Mouse (Mus musculus) kidney, postnatal 36 days (tissue): ENCODE data around the gene Olfr1023.

Experiments used
- DNase-seq, 2 experiments: peaks; one replicate each; pipeline ENCODE4 v3.0.0; 2021 to 2022; ENCODE audit warnings: mixed read lengths in 2 of 2

Gene Olfr1023

DNA sequence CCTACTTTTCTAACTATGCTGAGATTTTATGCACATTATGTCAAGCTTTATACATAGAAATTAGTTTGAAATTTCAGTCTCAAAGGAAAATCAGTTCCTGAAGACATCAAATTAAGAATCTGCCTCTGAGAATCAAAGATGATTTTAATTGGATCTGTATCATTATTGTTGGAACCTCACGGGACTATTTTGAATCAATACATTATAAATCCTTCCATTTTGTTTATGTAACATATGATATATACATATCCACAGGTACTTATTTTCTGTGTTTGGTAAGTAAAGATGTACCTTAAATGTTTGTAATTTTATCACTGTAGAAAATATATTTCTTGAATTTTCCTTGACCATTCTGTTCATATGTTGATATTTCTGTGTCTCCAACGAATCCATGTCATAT, at the start of gene Olfr1023:
Gene Olfr1023, plus strand, starts transcription at position 301 of the 400 bp plus-strand sequence.
- no peak for DNase-seq

GRCm38 (mm10) chr2:85845383-85845782, 40.1 kb upstream of the Olfr1023 start, which contains the start of gene Olfr1019:
Gene Olfr1019 (minus strand): TSS chr2:85845483.
- no peak for DNase-seq

GRCm38 (mm10) chr2:85846730-85847129, 38.7 kb upstream of the Olfr1023 start, which contains the start of gene Olfr1020:
Gene Olfr1020 (plus strand): TSS chr2:85847030.
- DNase-seq: no peak

GRCm38 (mm10) chr2:85868294-85868693, 17.1 kb upstream of the Olfr1023 start, which contains the start of gene Olfr1022:
Gene Olfr1022 (plus strand): TSS chr2:85868594.
- no peak for DNase-seq

DNA sequence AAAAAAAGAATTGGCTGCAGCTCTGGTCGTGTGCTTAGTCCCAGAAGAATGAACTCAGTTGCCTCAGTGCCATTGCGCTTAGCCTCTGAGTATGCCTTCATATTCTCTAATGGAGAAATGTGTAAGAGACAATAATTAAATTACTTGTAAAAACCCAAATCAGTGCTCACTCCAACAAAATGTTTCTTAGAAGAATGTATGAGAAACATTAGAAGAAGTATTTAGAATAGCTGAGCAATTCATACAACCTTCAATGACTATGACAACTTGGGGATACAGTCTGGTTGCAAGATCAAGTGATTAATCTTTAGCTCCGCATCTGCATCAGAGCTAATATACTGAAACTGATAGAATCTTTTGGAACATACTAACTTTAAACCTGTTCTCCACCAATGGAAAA, 19.5 kb downstream of the Olfr1023 start, which contains the start of gene Olfr1024:
Gene Olfr1024, minus strand, starts transcription at position 101 of the 400 bp plus-strand sequence.
- no peak for DNase-seq

DNA sequence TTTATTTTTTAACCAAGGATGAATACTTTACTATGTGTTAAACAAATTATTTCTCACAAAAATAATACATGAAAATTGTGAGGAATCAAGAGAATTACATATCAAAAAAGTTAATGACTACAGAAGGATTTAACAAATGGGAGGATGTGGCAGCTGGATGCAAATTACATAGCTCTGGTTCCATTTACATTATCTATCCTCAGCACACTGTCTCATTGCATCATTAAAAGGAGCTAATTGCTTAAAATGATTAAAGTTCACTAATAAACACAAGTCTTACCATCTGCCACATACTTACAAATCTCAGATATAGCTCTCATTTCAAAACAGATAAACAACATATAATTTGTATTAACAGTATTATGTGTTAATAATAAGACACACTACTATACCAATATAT, 27.8 kb downstream of the Olfr1023 start:
- DNase-seq: no peak

GRCm38 (mm10) chr2:85914893-85915292, 29.5 kb downstream of the Olfr1023 start, which contains the start of gene Olfr1025-ps1:
Gene Olfr1025-ps1 (plus strand): TSS chr2:85915193.
- DNase-seq: no peak

- no peak for DNase-seq
Measured at GRCm38 (mm10) chr2:85921258-85921657, 35.8 kb downstream of the Olfr1023 start, which contains the start of gene Olfr1026. Gene Olfr1026 (plus strand): TSS chr2:85921558.
